Mouse (Mus musculus): ENCODE measurements at regions not wholly inside any gene's neighbourhood (a gene's known extent, or its start where the extent isn't known, plus 50 kb on each side); places are given as distances from the start of the nearest gene placed in this dataset.

GRCm38 (mm10) chr13:119309238-119309637 lies 119.2 kb upstream of the Paip1 start:
- Histone ChIP-seq H3K36me3 (no peaks in the 10 kb centered on the region), H3K9ac (no peak overlapping the region), H3K27me3 (replicated peaks) (no peaks in the 10 kb centered on the region), H3K4me3 (replicated peaks) (no peak overlapping the region), H3K27ac (no peak overlapping the region), H3K9me3 (no peaks in the 10 kb centered on the region), H3K4me2 (replicated peaks) (no peak overlapping the region), H3K4me1 (replicated peaks) (no peaks in the 10 kb centered on the region)
- WGBS, result 84% methylated on average over 1 of the region's 1 CpGs
- ATAC-seq, result no peak

GRCm38 (mm10) chr13:119310013-119310412 lies 118.4 kb upstream of the Paip1 start:
- no peaks in the 10 kb centered on the region for H3K36me3 ChIP-seq
- ATAC-seq, result no peak
- H3K27ac ChIP-seq, result no peak overlapping the region
- no peak overlapping the region for H3K9ac ChIP-seq
- no peaks in the 10 kb centered on the region for H3K4me1 ChIP-seq (replicated peaks)
- no peaks in the 10 kb centered on the region for H3K27me3 ChIP-seq (replicated peaks)
- no peaks in the 10 kb centered on the region for H3K9me3 ChIP-seq
- H3K4me2 ChIP-seq (replicated peaks), result no peak overlapping the region
- no peak overlapping the region for H3K4me3 ChIP-seq (replicated peaks)
- 84% methylated on average over 3 of the region's 3 CpGs for WGBS

DNA sequence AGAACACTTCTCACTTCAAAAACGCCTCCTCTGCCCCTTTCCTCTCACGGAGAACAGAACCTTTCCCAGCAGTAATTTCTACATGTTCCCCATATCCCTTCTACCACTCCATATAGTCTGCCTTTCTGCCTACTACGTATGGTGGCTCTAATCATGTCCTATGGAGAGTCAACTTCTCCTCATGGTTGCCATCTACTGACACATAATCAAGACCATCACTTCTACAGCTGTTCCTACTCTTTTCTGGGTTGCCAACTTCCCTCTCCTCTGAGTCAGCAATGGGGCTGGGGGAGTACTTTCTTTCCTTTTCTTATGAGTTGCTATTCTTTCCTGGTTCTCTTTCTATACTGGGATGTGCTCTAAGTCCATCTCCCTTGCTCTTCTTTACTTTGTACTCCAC lies 114.0 kb upstream of the Paip1 start:
- Histone ChIP-seq H3K9me3 (no peaks in the 10 kb centered on the region), H3K4me3 (replicated peaks) (no peak overlapping the region), H3K27ac (no peak overlapping the region), H3K4me1 (replicated peaks) (no peaks in the 10 kb centered on the region), H3K36me3 (no peaks in the 10 kb centered on the region), H3K4me2 (replicated peaks) (no peak overlapping the region), H3K27me3 (replicated peaks) (no peaks in the 10 kb centered on the region), H3K9ac (no peak overlapping the region)
- no peak for ATAC-seq
- 79% methylated on average over 3 of the region's 3 CpGs for WGBS

DNA sequence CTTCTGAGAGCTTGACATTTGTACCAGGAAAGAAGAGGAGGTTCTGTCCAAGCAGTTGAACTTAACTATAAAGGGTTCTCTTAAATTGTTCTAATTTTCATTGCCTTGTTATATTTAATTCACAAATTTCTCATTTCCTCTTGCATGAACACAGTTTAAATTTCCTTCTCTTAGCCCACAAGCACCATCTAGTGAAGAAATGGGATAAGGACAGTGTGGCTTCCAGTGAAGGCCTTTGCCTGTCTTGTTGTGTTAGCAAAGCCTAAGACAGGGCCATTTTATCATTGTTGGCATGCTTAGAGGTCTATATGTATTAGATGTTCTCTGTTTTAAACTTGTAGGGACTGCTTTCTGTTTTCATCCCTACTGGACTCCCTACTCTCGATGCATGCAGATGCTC lies 110.0 kb upstream of the Paip1 start:
- Histone ChIP-seq H3K4me3 (replicated peaks) (no peak overlapping the region), H3K9me3 (no peaks in the 10 kb centered on the region), H3K27ac (no peak overlapping the region), H3K9ac (no peak overlapping the region), H3K4me2 (replicated peaks) (no peak overlapping the region), H3K36me3 (no peaks in the 10 kb centered on the region), H3K4me1 (replicated peaks) (no peaks in the 10 kb centered on the region), H3K27me3 (replicated peaks) (no peaks in the 10 kb centered on the region)
- no peak for ATAC-seq
- WGBS, result 71% methylated on average over 1 of the region's 1 CpGs

DNA sequence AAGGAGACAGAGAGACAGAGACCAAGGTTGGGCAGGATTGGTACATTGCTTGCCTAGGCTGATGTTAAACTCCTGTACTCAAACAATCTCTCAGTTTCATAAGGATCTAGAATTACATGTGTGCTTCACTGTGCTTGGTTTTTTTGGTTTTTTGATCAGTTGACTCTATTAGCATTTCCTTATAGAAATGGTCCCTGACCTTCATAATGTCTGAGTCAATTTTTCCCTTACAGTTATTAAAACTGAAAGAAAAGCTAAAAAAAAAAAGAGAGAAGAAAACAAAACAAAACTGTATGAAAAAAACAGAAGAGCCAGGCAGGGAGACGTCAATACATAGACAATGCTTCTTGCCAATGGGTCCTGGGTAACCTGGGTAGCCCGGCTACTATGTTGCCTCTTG lies 102.9 kb upstream of the Paip1 start:
- Histone ChIP-seq H3K9ac (no peak overlapping the region), H3K4me2 (replicated peaks) (no peak overlapping the region), H3K27ac (no peak overlapping the region), H3K4me1 (replicated peaks) (no peaks in the 10 kb centered on the region), H3K4me3 (replicated peaks) (no peak overlapping the region), H3K27me3 (replicated peaks) (no peaks in the 10 kb centered on the region), H3K9me3 (no peaks in the 10 kb centered on the region), H3K36me3 (no peaks in the 10 kb centered on the region)
- 82% methylated on average over 2 of the region's 2 CpGs for WGBS
- no peak for ATAC-seq

- Histone ChIP-seq H3K27me3 (replicated peaks) (no peaks in the 10 kb centered on the region), H3K9me3 (no peaks in the 10 kb centered on the region), H3K36me3 (no peaks in the 10 kb centered on the region), H3K4me2 (replicated peaks) (no peak overlapping the region), H3K4me1 (replicated peaks) (no peaks in the 10 kb centered on the region), H3K4me3 (replicated peaks) (no peak overlapping the region), H3K27ac (no peak overlapping the region), H3K9ac (no peak overlapping the region)
- ATAC-seq, result no peak
- 82% methylated on average over 5 of the region's 5 CpGs for WGBS
These were observed 101.3 kb upstream of the Paip1 start for GRCm38 (mm10) chr13:119326877-119327625.

GRCm38 (mm10) chr13:119328731-119329130 lies 99.7 kb upstream of the Paip1 start:
- no peaks in the 10 kb centered on the region for H3K9me3 ChIP-seq
- H3K4me1 ChIP-seq (replicated peaks), result no peaks in the 10 kb centered on the region
- no peak overlapping the region for H3K27ac ChIP-seq
- no peaks in the 10 kb centered on the region for H3K27me3 ChIP-seq (replicated peaks)
- H3K4me3 ChIP-seq (replicated peaks), result no peak overlapping the region
- ATAC-seq, result no peak
- 79% methylated on average over 4 of the region's 4 CpGs for WGBS
- no peaks in the 10 kb centered on the region for H3K36me3 ChIP-seq
- no peak overlapping the region for H3K4me2 ChIP-seq (replicated peaks)
- no peak overlapping the region for H3K9ac ChIP-seq

GRCm38 (mm10) chr13:119331815-119332214 lies 96.6 kb upstream of the Paip1 start:
- Histone ChIP-seq H3K4me2 (replicated peaks) (no peak overlapping the region), H3K27ac (no peak overlapping the region), H3K27me3 (replicated peaks) (no peaks in the 10 kb centered on the region), H3K4me3 (replicated peaks) (no peak overlapping the region), H3K36me3 (0 out of 2 replicates have a peak, but pooled peaks cover 7% of the 10 kb centered on the region), H3K4me1 (replicated peaks) (no peaks in the 10 kb centered on the region), H3K9me3 (no peaks in the 10 kb centered on the region), H3K9ac (no peak overlapping the region)
- WGBS, result 94% methylated on average over 3 of the region's 3 CpGs
- ATAC-seq, result no peak

DNA sequence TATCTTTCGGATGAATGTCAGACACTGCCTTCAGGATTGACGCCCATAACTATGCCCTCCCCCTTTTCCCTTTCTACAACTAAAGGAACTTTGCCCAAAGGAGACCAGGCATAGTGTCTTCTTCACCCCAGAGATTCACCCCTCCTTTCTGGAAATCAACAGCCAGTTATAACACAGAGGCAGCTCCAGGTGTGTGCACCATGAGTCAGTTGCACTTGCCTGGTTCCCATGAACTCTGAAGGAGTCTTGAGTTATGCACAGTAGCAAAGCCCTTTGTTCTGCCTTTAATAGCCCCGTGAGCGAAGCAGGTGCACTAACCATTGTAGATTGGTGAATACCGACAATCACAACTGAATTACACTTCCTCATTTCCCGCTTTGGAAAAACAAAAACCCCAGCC lies 94.5 kb upstream of the Paip1 start:
- no peak overlapping the region for H3K27ac ChIP-seq
- WGBS, result 86% methylated on average over 6 of the region's 6 CpGs
- no peak overlapping the region for H3K9ac ChIP-seq
- no peak overlapping the region for H3K4me3 ChIP-seq (replicated peaks)
- no peak for ATAC-seq
- no peak overlapping the region for H3K4me2 ChIP-seq (replicated peaks)
- H3K9me3 ChIP-seq, result no peaks in the 10 kb centered on the region
- H3K27me3 ChIP-seq (replicated peaks), result no peaks in the 10 kb centered on the region
- 0 out of 2 replicates have a peak, but pooled peaks cover 11% of the 10 kb centered on the region for H3K36me3 ChIP-seq
- H3K4me1 ChIP-seq (replicated peaks), result no peaks in the 10 kb centered on the region

- H3K4me2 ChIP-seq (replicated peaks), result no peak overlapping the region
- H3K4me3 ChIP-seq (replicated peaks), result no peak overlapping the region
- no peaks in the 10 kb centered on the region for H3K27me3 ChIP-seq (replicated peaks)
- 87% methylated on average over 5 of the region's 5 CpGs for WGBS
- ATAC-seq, result no peak
- H3K36me3 ChIP-seq, result 0 out of 2 replicates have a peak, but pooled peaks cover 11% of the 10 kb centered on the region
- H3K9ac ChIP-seq, result no peak overlapping the region
- H3K27ac ChIP-seq, result no peak overlapping the region
- 0 out of 2 replicates have a peak, but pooled peaks cover 2% of the 10 kb centered on the region for H3K4me1 ChIP-seq (replicated peaks)
- H3K9me3 ChIP-seq, result no peaks in the 10 kb centered on the region
These were observed 90.5 kb upstream of the Paip1 start for GRCm38 (mm10) chr13:119337861-119338260.

DNA sequence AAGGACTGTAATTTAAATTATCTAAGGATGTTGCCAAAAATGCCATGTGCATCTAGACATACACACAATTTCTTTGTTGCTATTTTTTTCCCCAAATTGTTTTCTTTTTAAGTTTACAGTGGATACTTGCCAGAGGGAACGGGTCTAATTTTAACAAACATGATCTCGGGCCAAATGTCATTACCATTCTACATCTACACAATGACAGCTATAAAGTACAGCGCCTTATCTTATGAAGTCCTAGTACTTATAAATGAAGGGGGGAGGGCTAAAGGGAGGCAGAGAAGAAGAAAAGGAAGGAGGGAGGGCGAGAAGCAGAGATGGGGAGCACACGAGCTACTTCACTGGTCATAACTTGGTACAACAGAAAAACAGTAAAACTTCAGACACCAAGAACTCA lies 89.4 kb upstream of the Paip1 start:
- 0 out of 2 replicates have a peak, but pooled peaks cover 2% of the 10 kb centered on the region for H3K4me1 ChIP-seq (replicated peaks)
- ATAC-seq, result no peak

GRCm38 (mm10) chr13:119339762-119340161 lies 88.6 kb upstream of the Paip1 start:
- Histone ChIP-seq H3K4me1 (replicated peaks) (0 out of 2 replicates have a peak, but pooled peaks cover 2% of the 10 kb centered on the region), H3K9me3 (no peaks in the 10 kb centered on the region), H3K27me3 (replicated peaks) (no peaks in the 10 kb centered on the region), H3K4me2 (replicated peaks) (no peak overlapping the region), H3K27ac (no peak overlapping the region), H3K4me3 (replicated peaks) (no peak overlapping the region), H3K9ac (no peak overlapping the region), H3K36me3 (0 out of 2 replicates have a peak, but pooled peaks cover 10% of the 10 kb centered on the region)
- ATAC-seq, result no peak
- WGBS, result 92% methylated on average over 11 of the region's 11 CpGs

More for the DNA sequence above, 89.4 kb upstream of the Paip1 start:
- WGBS, result 65% methylated on average over 5 of the region's 5 CpGs
- H3K9me3 ChIP-seq, result no peaks in the 10 kb centered on the region
- H3K4me2 ChIP-seq (replicated peaks), result no peak overlapping the region
- H3K4me3 ChIP-seq (replicated peaks), result no peak overlapping the region
- 0 out of 2 replicates have a peak, but pooled peaks cover 11% of the 10 kb centered on the region for H3K36me3 ChIP-seq
- H3K27ac ChIP-seq, result no peak overlapping the region
- H3K27me3 ChIP-seq (replicated peaks), result no peaks in the 10 kb centered on the region
- no peak overlapping the region for H3K9ac ChIP-seq

DNA sequence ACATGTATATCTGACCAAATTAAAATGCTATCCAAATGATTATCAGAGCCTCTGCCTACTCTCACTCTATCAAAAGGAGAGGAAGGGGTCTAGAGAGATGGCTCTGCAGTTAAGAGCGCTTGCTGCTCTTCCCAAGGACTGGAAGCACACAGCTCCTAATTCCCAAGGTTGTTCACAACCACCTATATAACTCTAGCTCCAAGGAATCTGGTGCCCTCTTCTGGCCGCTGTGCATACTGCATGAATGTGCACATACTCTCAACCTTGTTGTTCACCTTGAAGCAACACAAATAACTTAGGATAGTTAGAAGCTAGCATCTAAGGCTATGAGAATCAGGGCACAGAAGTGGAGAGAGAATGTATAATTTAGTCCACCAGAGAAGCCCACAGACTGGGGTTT lies 86.6 kb upstream of the Paip1 start:
- Histone ChIP-seq H3K4me1 (replicated peaks) (0 out of 2 replicates have a peak, but pooled peaks cover 2% of the 10 kb centered on the region), H3K27ac (no peak overlapping the region), H3K4me2 (replicated peaks) (no peak overlapping the region), H3K9me3 (no peaks in the 10 kb centered on the region), H3K27me3 (replicated peaks) (no peaks in the 10 kb centered on the region), H3K9ac (no peak overlapping the region), H3K4me3 (replicated peaks) (no peak overlapping the region), H3K36me3 (0 out of 2 replicates have a peak, but pooled peaks cover 5% of the 10 kb centered on the region)
- no peak for ATAC-seq
- 40% methylated on average over 2 of the region's 2 CpGs for WGBS

Data from intestine, embryonic 15.5 days (tissue).